Mouse (Mus musculus) frontal cortex, postnatal 25 days (tissue): ENCODE results near the gene Atp1a2.

Experiments used
- DNase-seq, 2 experiments: peaks; one replicate each; pipeline ENCODE4 v3.0.0; 2022; ENCODE audit warnings: low spot score in 2 of 2

Atp1a2 gene

DNA sequence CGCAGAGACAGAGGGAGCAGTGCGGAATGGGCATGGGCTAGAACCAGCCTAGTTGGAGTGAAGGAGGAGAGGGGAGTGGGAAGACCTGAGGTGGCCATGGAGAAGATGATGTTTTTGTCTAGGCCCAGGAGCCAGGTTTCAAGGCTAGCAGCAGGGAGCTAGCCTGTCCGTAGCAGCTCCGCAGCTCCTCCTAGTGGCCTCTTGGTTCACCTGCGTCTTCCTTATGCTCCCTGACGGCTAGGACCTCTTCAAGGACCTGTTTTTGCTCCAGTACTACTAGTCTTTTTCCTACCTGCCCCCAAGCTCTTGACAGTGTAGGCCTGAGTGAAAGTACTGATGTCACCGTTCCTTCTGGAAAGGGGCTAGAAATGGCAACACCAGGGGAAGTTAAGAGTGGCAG is 26.9 kb upstream of the Atp1a2 start:
- DNase-seq, result peak; percentile 63 to 74

DNA sequence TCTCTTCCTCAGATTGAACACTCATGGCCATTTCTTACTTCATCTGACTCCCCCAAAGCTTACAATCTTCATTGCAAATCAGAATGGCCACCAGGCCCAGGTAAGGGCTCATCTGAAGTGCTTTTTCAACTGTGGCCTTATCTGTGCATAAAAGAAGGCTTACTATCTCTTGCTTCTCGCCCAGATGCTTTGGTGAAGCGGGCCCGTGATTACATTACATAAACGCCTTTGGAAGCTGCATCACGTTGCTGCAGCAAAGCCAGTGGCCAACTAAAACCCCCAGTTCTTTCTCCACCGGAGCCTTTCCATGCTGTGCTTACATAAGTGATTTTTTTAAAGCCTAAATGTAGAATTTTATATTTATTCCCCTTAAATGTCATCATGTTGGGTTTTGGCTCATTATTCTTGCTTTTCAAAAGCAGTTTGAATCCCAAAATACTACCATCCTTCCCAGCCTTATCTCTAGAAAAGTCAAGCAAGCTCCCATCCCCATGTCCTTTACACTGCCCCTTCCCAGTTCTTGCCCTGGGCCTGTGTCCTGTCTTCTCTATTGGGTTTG is 26.0 kb upstream of the Atp1a2 start:
- DNase-seq, result peak in 1 of 2 experiments; percentile 34

DNA sequence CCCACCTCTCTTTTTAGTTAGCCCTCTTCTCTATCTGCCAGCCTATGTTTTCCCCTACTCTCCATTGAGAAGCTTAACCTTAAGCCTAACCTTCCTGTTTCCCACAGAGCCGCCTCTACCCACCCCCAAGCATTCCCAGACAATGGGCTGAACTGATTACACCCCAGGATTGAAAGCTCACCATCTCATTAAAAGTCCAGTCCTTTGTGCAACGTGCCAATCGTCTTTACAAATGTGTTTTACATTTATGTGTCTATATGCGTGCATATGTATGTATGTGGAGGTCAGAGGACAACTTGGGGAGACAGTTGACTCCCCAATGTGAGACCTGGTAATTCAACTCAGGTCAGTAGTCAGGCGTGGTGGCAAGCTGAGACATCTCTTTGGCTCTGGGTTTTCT is 25.4 kb upstream of the Atp1a2 start:
- no peak for DNase-seq

DNA sequence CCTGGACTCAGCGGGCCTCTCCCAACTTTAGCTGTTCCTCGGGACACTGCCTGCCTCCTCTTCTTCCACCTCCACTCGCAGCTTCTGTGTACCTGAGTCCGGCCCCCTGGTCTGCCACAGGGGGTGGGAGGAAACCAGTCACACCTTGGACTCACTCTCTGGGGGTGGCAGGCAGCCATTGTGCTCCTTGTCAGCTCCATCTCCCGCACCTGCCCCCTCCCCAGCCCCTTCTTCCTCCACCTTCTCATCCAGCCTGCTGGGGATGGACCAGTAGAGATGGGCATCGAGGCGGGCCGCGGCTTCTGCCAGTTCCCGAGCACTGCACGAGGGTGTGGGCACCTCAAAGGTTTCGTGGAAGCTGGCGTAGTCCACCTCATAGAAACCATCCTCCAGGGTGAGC is 24.9 kb upstream of the Atp1a2 start:
- no peak for DNase-seq

DNA sequence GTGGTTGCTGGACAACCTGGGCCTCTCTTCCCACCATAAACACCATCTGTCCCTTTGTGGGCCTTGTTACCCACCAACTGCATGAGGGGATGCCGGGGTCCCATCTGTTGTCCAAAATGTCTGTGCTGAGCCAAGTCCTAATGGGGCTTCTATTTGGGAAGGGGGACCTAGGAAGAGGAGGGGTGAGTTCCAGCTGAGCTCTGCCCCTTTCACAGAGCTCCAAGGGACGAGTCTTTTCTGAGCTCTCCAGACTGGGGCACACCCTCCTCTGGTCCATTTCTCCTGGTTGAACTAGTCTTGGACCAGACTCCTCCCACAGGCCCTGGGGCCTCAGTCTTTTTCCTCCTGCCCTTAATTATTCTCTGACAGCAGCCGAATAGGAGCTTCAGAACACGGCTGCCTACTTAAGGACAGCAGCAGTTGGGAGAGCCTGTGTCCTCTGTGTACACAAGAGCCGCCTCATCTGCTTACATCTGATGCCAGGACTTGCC is 22.1 kb upstream of the Atp1a2 start:
- DNase-seq, result no peak

DNA sequence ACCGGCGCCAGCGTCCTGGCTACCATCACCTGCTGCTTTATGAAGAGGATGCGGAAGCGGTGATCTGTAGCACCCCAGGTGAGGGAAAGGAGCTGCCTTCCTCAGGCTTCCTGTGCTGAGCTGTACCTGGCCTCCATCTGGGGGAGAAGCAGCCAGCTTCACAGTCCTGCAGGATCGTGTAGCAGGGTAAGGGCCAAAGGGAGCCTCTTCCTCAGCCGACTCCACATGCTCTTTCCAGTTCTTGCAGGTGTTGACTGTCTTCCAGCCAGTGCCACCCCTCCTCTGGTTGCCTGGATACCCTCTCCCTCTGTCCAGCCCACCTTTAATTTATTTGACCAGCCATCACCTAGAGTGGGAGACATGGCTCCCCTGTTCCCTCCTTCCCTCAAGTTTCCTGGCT is 21.5 kb upstream of the Atp1a2 start:
- no peak for DNase-seq

DNA sequence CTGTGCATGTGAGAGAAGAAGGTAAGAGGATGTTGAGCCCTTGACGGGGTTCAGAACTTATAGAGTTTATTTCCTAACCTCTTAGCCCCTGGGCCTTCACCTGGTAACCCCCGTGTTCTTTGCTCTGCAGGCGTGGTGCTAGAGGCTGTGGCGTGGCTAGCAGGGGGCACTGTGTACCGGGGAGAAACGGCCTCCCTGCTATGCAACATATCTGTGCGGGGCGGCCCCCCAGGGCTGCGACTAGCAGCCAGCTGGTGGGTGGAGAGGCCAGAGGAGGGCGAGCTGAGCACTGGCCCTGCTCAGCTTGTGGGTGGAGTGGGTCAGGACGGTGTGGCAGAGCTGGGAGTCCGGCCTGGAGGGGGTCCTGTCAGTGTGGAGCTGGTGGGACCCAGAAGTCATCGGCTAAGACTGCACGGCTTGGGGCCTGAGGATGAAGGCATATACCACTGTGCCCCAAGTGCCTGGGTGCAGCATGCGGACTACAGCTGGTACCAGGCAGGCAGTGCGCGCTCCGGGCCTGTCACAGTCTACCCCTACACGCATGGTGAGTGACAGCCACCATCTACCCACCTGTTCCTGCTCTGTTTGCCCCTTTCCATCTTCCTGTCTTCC is 20.7 kb upstream of the Atp1a2 start:
- DNase-seq, result no peak

DNA sequence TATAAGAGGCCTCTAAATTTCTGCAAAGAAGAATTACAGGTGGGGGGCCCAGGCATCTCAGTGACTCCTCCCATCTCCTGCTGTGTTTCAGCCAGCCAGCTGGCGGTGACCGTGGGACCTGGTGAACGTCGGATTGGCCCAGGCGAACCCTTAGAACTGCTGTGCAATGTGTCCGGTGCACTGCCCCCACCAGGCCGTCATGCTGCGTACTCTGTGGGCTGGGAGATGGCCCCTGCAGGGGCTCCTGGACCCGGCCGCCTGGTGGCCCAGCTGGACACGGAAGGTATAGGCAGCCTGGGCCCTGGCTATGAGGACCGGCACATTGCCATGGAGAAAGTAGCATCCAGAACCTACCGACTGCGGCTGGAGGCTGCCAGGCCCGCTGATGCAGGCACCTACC is 20.1 kb upstream of the Atp1a2 start:
- no peak for DNase-seq

DNA sequence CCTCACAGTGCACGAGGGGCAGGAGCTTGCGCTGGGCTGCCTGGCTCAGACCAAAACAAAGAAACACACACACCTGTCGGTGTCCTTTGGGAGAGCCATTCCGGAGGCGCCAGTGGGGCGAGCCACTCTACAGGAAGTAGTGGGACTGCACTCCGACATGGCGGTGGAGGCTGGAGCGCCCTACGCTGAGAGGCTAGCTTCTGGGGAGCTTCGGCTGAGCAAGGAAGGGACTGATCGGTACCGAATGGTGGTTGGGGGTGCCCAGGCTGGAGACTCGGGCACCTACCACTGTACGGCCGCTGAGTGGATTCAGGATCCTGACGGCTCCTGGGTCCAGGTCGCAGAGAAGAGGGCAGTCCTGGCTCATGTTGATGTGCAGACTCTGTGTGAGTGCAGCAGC is 19.6 kb upstream of the Atp1a2 start:
- no peak for DNase-seq

DNA sequence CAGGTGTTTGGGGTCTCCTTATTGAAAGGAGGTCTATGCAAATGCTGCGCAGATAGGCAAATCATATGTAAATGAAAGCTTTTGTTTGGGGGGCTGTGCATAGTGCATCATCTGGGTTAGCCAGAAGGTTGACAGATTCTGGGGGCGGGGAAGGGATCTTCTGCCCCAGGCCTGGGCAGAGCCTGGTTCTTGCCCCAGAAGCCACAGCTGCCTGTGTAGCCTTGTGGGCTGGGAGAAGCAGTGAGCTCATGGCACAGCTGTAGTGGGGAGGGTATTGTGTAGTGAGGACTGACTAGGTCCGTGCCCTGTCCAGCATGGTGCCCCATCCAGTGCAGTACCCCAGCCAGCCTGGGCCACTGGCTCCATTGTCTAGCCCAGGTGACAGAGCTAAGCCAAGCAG is 17.0 kb upstream of the Atp1a2 start:
- no peak for DNase-seq

DNA sequence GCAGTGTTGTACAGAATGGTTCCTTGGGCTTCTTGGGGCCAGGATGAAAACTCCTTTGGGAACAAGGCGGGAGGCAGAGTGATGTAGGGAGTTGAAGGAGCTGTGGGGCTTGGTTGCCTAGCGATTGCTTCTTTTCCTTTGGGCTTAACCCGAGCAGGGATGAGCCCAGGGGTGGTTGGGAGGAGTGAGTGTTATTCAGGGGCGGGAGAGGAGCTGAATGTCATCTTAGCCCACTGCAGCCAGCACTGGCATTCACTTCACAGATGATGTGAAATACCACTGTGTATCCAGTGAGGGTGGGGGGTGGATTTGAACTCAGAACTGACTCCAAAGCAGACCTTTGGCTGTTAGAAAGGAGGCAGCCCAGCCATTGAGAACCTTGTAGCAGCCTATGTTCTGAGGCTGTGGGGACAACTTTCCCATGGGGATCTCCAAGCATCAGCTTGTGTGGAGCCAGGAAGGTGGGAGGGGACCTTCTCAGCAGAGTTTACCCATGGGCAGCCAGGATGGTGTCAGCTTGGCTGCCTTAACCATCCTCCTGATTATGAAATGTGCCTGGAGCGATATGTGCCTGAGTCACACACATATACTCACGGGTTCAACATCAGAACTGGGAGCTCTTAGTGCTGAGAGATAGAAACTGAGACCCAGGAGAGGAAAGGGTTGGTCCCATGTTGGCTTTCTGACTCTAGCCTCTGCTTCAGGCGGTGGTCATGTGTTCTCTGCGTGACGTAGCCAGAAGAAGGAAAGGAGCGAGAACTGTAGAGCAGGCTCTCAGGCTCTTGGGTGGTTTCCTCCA is 15.9 kb upstream of the Atp1a2 start:
- DNase-seq, result no peak

DNA sequence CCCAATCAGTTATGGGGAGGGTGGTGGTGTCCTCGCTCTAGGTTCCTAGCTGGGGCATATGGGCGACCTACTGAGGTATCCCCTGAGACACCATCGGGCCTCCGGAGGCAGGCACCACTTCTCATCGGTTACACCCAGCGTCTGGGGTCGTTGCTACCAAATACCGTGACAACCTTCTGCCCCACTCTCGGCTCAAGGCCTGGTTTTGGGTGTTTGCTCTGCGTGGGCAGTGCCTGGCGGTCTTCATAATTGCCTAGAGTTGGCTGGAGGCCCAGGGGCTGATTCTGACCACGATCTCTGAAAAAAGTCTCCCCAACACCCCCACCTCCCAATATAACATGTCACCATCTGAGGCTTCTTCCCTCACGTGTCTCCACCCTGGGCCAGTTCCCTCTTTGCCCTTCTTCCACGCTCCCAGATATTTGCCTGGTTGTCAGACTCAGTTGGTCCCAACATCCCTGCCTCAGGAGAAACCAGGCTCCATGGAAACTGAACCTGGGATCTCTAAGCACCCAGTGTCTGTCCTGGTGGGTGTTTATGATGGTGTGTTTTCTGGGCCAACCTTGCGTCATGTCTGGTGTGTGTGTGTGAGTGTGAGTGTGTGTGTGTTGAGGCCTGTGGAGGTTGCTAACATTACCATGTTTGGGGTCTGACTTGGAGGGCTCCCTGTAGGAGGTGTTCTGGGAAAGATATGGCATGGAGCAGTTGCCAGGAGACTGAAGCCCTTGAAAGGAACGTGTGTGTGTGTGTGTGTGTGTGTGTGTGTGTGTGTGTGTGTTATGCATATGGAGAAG is 15.1 kb upstream of the Atp1a2 start:
- DNase-seq, result peak; percentile 50 to 57

DNA sequence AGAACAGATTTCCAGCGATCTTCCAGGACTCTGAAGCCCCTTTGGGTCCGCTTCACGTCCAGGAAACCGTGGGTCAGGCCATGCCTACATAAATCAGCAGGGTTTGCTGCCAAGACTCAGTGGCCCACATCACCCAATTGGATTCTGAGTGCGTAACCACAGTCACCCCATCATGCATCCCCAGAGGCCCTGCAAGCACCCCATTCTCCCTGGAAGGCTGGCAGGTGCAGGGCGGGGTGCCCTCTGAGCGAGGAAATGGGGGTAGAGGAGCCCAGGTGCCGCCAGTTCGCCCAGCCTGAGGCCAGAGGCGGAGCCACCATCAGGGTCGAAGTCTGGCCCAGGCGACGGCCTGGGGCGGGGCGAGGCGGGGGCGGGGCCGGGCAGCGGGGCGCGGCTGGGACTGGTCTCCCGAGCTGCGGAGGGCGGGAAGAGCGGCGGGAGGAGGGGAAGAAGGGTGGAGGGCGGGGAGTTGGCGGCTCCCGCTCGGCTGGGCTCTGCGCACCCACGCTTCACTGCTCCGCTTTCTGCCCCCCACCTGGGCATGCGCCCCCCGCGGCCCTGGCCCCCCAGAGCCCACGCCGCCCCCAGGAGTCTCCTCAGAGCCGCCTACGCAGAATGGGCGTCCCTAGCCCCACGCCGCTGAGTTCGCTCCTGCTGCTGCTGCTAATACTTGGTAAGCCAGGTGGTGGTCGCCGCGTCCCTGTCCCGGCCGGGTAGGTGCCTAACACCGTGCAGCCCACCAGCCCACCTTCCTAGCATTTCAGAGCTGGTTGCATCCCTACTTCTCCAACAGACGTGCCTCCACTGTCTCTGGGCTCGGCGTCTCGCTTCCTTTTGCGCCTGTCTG is 14.3 kb upstream of the Atp1a2 start:
- DNase-seq, result peak; percentile 44 to 61

DNA sequence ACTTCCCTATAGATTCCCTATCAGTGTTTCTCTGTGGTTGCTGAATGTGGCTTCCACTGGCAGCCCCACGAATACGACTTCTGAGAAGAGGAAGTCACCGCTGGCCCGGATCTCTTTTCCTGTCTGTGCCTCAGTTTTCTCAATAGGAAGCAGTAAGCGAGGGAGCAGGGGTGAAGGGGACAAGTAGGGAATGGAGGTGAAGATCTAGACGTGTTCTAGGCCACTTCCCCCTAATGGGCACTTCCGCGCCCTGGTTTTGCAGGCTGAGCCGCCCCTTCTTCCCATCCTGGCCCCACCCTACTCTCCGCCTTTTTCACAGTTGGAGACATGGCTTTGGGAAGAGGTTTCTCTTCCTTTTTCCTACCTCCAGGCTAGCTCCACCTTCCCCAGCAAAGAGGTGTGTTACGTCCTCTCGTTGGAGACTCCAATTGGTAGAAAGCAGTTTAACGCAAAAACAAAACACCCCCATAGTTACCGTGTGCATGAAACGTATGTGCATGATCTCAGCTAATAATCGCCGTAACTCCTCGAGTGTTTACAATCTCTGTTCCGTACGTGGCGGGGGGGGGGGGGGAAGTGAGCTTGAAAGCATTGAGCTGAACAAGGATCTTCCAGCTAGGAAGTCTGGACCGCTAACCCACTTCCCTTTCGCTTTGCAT is 13.5 kb upstream of the Atp1a2 start:
- DNase-seq, result peak in 1 of 2 experiments; percentile 38

DNA sequence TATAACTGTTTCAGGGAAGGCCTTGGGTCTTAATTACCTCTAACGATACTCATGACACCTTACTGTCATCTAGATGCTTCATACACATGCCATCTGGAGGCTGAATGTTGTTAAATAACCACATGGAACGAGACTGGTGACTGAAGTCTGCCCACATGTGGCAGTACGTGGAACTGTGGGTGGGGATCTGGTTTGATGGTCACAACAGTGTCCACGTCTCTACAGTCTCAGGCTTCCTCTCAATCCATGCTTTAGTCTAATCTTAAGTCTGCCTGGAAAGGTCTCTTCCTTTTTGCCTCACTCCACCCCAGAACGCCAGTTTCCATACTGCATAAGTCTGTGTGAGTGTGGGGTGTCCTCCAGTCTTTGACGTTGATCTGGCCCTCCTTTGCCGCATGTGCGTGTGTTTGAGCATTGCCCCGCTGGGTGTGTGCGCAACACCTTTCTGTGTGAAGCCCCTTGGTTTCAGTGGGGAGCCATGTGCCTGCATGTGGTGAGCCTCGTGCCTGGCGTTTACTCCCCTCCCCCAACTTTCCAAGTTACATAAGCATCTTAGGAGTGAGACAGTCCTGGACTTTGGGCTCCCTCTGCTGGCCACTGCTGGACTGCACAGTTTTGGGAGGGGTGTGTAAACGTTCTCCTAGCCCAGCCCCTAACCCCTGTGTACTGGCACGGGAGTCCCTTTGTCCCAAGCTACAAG is 12.0 kb upstream of the Atp1a2 start:
- DNase-seq, result peak; percentile 92 to 93

DNA sequence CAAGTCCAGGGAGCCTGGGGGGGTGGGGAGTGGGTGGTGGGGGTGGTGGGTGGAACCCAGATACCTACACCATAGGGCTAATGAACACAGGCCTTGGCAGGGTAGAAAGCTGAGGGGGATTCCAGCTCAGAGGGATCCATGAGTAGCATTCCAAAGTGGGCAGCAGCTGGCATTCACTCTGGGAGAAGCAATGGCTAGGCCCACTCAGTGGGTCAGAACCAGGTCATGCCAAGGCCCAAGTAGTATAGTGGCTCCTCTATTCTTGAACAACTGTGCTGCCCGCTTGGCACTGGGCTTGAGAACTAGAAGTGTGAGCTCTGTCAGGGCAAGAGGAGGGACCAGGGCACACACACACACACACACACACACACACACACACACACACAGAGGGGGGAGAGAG is 10.5 kb upstream of the Atp1a2 start:
- no peak for DNase-seq

DNA sequence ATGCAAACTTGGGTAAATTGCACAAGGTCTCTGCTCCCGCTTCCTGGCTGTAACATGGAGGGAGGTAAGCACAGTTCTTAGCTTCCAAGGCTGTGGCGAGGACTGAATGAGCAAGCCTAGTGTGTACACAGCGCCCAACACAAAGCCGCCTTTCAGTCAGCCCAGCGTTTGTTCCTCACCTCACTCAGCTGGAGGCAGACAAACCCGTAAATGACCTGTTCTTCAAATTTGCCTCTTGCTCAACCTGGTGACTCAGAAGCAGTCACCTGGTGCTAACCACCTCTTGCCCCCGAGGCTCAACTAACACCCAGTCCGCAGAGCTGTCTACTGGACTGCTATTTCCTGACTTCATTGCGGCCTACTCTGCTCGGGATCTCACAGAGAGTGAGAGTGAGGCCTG is 10.1 kb upstream of the Atp1a2 start:
- no peak for DNase-seq

DNA sequence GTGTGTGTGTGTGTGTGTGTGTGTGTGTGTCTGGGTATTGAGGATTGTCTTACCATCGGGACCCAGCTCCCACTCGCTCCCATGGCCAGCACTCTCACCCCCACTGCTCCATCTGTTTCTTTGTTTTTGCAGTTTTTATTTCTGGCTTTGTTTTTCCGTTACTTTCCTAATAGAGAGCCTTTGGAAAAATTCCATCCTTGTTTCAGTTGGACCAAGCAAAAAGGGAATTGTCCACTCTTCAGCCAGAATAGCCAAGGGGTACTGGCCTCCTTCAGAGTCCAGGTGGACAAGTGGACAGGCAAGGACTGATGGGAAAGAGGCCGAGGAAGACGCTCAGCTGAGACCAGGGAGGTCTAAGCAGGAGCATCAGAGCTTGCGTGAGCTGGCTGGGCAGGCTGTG is 9.0 kb upstream of the Atp1a2 start:
- no peak for DNase-seq

DNA sequence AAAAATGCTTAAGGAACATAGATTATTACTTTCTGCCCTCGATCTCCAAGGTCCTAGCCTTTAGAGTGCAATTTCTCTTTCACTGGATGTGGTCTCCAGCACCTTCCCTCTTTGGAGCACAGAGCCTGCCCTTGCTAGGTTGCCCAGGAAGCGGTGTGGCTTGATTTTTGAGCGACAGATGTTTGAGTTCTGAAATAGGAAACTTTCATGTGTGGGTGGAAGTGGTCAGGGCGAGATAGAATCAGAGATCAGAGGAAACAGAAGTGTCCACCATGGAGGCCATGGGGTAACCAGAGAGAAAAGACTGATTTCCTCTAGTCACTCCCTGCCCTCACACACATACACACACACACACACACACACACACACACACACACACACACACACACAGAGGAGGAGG is 8.3 kb upstream of the Atp1a2 start:
- no peak for DNase-seq

DNA sequence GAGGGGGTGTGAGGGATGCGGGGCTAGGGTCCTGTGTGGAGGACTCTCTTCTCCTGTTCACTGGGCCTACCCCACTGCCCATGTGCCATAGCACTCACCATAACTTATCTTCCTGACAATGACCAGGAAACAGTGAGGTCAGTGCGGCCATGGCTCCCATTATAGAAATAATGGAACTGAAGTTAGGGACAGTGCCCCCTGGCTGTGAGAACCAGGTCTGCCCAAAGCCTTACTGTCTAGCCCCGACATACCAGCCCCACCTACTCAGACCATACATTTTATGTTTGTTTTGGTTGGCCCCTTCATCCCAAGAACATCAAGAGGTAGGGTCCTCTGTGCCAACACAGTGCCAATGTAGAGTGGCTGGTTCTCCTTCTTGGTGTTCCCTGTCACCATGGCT is 7.8 kb upstream of the Atp1a2 start:
- DNase-seq, result no peak
